In genomic region chr7:19748219-19749195, GRCm38 (mm10) we compare ENCODE assay signal across 7 mouse cellular contexts. TPM values are rescaled to one million over a fixed set of nuclear protein-coding genes. Genes with fewer than 3 reads are reported as not detected.
DNase-seq lines count a peak whose midpoint lies in the region; ATAC-seq lines count a peak whose summit lies in the region.

No protein-coding gene starts in this region.

- H3K4me2 ChIP-seq in hindbrain, embryonic 14.5 days (replicated peaks): peak overlapping the region; percentile 83
- peak overlapping the region; percentile 97 for H3K4me2 ChIP-seq in liver, embryonic 15.5 days
- H3K4me2 ChIP-seq in neural tube, embryonic 15.5 days: peak overlapping the region; percentile 85

- no peaks in the 10 kb centered on the region for H3K27me3 ChIP-seq in embryonic facial prominence, embryonic 10.5 days (replicated peaks; ENCODE audit: low read depth, poor library complexity, severe bottlenecking)
- no peaks in the 10 kb centered on the region for H3K27me3 ChIP-seq in hindbrain, embryonic 14.5 days (ENCODE audit: control insufficient read depth, insufficient read depth, low read length)
- no peaks in the 10 kb centered on the region; the same call in 1 of the 2 replicates for H3K27me3 ChIP-seq in liver, embryonic 15.5 days
- H3K27me3 ChIP-seq in neural tube, embryonic 15.5 days (replicated peaks): no peaks in the 10 kb centered on the region

- peaks cover 58% of the 10 kb centered on the region for H3K4me1 ChIP-seq in embryonic facial prominence, embryonic 10.5 days
- peaks cover 27% of the 10 kb centered on the region for H3K4me1 ChIP-seq in hindbrain, embryonic 14.5 days (replicated peaks; ENCODE audit: control insufficient read depth, insufficient read depth, low read length)
- peaks cover 59% of the 10 kb centered on the region for H3K4me1 ChIP-seq in liver, embryonic 15.5 days (replicated peaks)
- H3K4me1 ChIP-seq in neural tube, embryonic 15.5 days: peaks cover 49% of the 10 kb centered on the region

- H3K36me3 ChIP-seq in embryonic facial prominence, embryonic 10.5 days (replicated peaks): peaks cover 26% of the 10 kb centered on the region
- H3K36me3 ChIP-seq in hindbrain, embryonic 14.5 days (replicated peaks; ENCODE audit: control insufficient read depth, insufficient read depth): peaks cover 10% of the 10 kb centered on the region
- no peaks in the 10 kb centered on the region for H3K36me3 ChIP-seq in liver, embryonic 15.5 days (replicated peaks)
- peaks cover under 1% of the 10 kb centered on the region; the same call in 1 of the 2 replicates for H3K36me3 ChIP-seq in neural tube, embryonic 15.5 days

- peak overlapping the region; percentile 93 for H3K27ac ChIP-seq in embryonic facial prominence, embryonic 10.5 days (replicated peaks)
- H3K27ac ChIP-seq in hindbrain, embryonic 14.5 days: peak overlapping the region; percentile 79
- H3K27ac ChIP-seq in liver, embryonic 15.5 days (replicated peaks): peak overlapping the region; percentile 67
- peak overlapping the region; percentile 89 for H3K27ac ChIP-seq in neural tube, embryonic 15.5 days (replicated peaks)

- DNase-seq in right cerebral cortex, postnatal 4 days: peak; percentile 30
- DNase-seq in right cerebral cortex, adult 2 months (ENCODE audit: low spot score in 2 of 2): no peak
- DNase-seq in embryonic facial prominence, embryonic 10.5 days (ENCODE audit: low spot score): peak; percentile 73
- no peak for DNase-seq in hindbrain, embryonic 14.5 days (ENCODE audit: low spot score)
- no peak for DNase-seq in urinary bladder, adult 18-20 months (ENCODE audit: low spot score in 2 of 2)

- H3K9me3 ChIP-seq in embryonic facial prominence, embryonic 10.5 days: no peaks in the 10 kb centered on the region
- no peaks in the 10 kb centered on the region for H3K9me3 ChIP-seq in hindbrain, embryonic 14.5 days (ENCODE audit: control insufficient read depth, low read length)
- no peaks in the 10 kb centered on the region for H3K9me3 ChIP-seq in liver, embryonic 15.5 days (replicated peaks)
- no peaks in the 10 kb centered on the region for H3K9me3 ChIP-seq in neural tube, embryonic 15.5 days (replicated peaks)

- peak overlapping the region; percentile 88 for H3K9ac ChIP-seq in hindbrain, embryonic 14.5 days
- H3K9ac ChIP-seq in liver, embryonic 15.5 days: peak overlapping the region; percentile 68
- peak overlapping the region; percentile 95 for H3K9ac ChIP-seq in neural tube, embryonic 15.5 days (replicated peaks)

- peak overlapping the region; percentile 79 for H3K4me3 ChIP-seq in embryonic facial prominence, embryonic 10.5 days
- peak overlapping the region; percentile 78 for H3K4me3 ChIP-seq in hindbrain, embryonic 14.5 days (replicated peaks; ENCODE audit: low read length)
- peak overlapping the region; percentile 68 for H3K4me3 ChIP-seq in liver, embryonic 15.5 days (replicated peaks)
- H3K4me3 ChIP-seq in neural tube, embryonic 15.5 days (replicated peaks): peak overlapping the region; percentile 85

- WGBS in embryonic facial prominence, embryonic 10.5 days: under 1% methylated on average over 32 of the region's 32 CpGs
- 1% methylated on average over 32 of the region's 32 CpGs for WGBS in hindbrain, embryonic 14.5 days
- WGBS in liver, embryonic 15.5 days (ENCODE audit: insufficient replicate concordance): 1% methylated on average over 32 of the region's 32 CpGs
- 2% methylated on average over 32 of the region's 32 CpGs for WGBS in neural tube, embryonic 15.5 days

- peak; percentile 4; the same call in 1 of the 2 replicates for ATAC-seq in hindbrain, embryonic 14.5 days (ENCODE audit: low FRiP score)
- ATAC-seq in liver, embryonic 15.5 days (ENCODE audit: insufficient read depth): no peak
- peak; percentile 25 for ATAC-seq in neural tube, embryonic 15.5 days (ENCODE audit: low FRiP score)

RNA-seq across cellular contexts. Expression of gene Nectin2, which starts 1.8 kb away (rescaled TPM):
- 110 TPM in 2 replicates for polyA plus RNA-seq in embryonic facial prominence, embryonic 10.5 days (2016; fragmentation: Nextera tagmentation; extraction: Ambion mirVana)
- polyA plus RNA-seq in hindbrain, embryonic 14.5 days (2014; fragmentation: Nextera tagmentation; extraction: Ambion mirVana): 46.7 and 49.5 TPM in 2 replicates
- 15.2 and 19.5 TPM in 2 replicates for polyA plus RNA-seq in liver, embryonic 15.5 days (2015; fragmentation: Nextera tagmentation; extraction: Ambion mirVana)
- 56.5 and 68.7 TPM in 2 replicates for polyA plus RNA-seq in neural tube, embryonic 15.5 days (2015; fragmentation: Nextera tagmentation; extraction: Ambion mirVana)

RNA-seq across cellular contexts. Expression of gene Bcam, which starts 22.3 kb away (rescaled TPM):
- polyA plus RNA-seq in embryonic facial prominence, embryonic 10.5 days (2016; fragmentation: Nextera tagmentation; extraction: Ambion mirVana): 68.3 and 79.4 TPM in 2 replicates
- polyA plus RNA-seq in hindbrain, embryonic 14.5 days (2014; fragmentation: Nextera tagmentation; extraction: Ambion mirVana): 17.5 and 18.8 TPM in 2 replicates
- 10.3 and 11.3 TPM in 2 replicates for polyA plus RNA-seq in liver, embryonic 15.5 days (2015; fragmentation: Nextera tagmentation; extraction: Ambion mirVana)
- polyA plus RNA-seq in neural tube, embryonic 15.5 days (2015; fragmentation: Nextera tagmentation; extraction: Ambion mirVana): 26.3 and 37.0 TPM in 2 replicates

RNA-seq across cellular contexts. Expression of gene Tomm40, which starts 33.3 kb away (rescaled TPM):
- 216 and 221 TPM in 2 replicates for polyA plus RNA-seq in embryonic facial prominence, embryonic 10.5 days (2016; fragmentation: Nextera tagmentation; extraction: Ambion mirVana)
- polyA plus RNA-seq in hindbrain, embryonic 14.5 days (2014; fragmentation: Nextera tagmentation; extraction: Ambion mirVana): 119 and 128 TPM in 2 replicates
- 87.2 and 91.8 TPM in 2 replicates for polyA plus RNA-seq in liver, embryonic 15.5 days (2015; fragmentation: Nextera tagmentation; extraction: Ambion mirVana)
- polyA plus RNA-seq in neural tube, embryonic 15.5 days (2015; fragmentation: Nextera tagmentation; extraction: Ambion mirVana): 155 and 171 TPM in 2 replicates

RNA-seq across cellular contexts. Expression of gene Cblc, which starts 48.1 kb away (rescaled TPM):
- polyA plus RNA-seq in embryonic facial prominence, embryonic 10.5 days (2016; fragmentation: Nextera tagmentation; extraction: Ambion mirVana): 1.9 and 2.9 TPM in 2 replicates
- polyA plus RNA-seq in hindbrain, embryonic 14.5 days (2014; fragmentation: Nextera tagmentation; extraction: Ambion mirVana): not detected in 2 replicates
- polyA plus RNA-seq in liver, embryonic 15.5 days (2015; fragmentation: Nextera tagmentation; extraction: Ambion mirVana): 3.5 and 3.8 TPM in 2 replicates
- polyA plus RNA-seq in neural tube, embryonic 15.5 days (2015; fragmentation: Nextera tagmentation; extraction: Ambion mirVana): 0.69 and 2.2 TPM in 2 replicates

RNA-seq across cellular contexts. Expression of gene Apoe, which starts 49.5 kb away (rescaled TPM):
- 135 and 168 TPM in 2 replicates for polyA plus RNA-seq in embryonic facial prominence, embryonic 10.5 days (2016; fragmentation: Nextera tagmentation; extraction: Ambion mirVana)
- 543 and 561 TPM in 2 replicates for polyA plus RNA-seq in hindbrain, embryonic 14.5 days (2014; fragmentation: Nextera tagmentation; extraction: Ambion mirVana)
- 2,704 and 3,478 TPM in 2 replicates for polyA plus RNA-seq in liver, embryonic 15.5 days (2015; fragmentation: Nextera tagmentation; extraction: Ambion mirVana)
- polyA plus RNA-seq in neural tube, embryonic 15.5 days (2015; fragmentation: Nextera tagmentation; extraction: Ambion mirVana): 643 and 683 TPM in 2 replicates

Comparison
In these comparisons a context has a peak if more than half of its experiments do, and no peak if none do; other contexts are left out.
1. DNase-seq: peak in right cerebral cortex, postnatal 4 days (single experiment) and embryonic facial prominence, embryonic 10.5 days (single experiment); none in right cerebral cortex, adult 2 months (0 of 2), hindbrain, embryonic 14.5 days (single experiment) and urinary bladder, adult 18-20 months (0 of 2).
2. Peak in every context shown above with its lines, with median percentiles within 50 percentile points of each other: H3K27ac ChIP-seq, H3K4me3 ChIP-seq, H3K4me2 ChIP-seq and H3K9ac ChIP-seq.